Mouse (Mus musculus) heart, postnatal 0 days (tissue): ENCODE measurements around the gene Sbno2.

Source experiments
- CTCF ChIP-seq: IDR thresholded peaks from 2 replicates; pipeline ENCODE4 v1.5.1; 2016; ENCODE audit warnings: antibody characterized with exemption, control low read depth, low read depth
- EP300 ChIP-seq: IDR thresholded peaks from 2 replicates; pipeline ENCODE4 v1.6.1; 2016; ENCODE audit warnings: antibody characterized with exemption, low read depth

GRCm38 (mm10) chr10:80094085-80094484, 11.3 kb downstream of the Sbno2 start:
- TF ChIP-seq CTCF (no peak), EP300 (no peak)
